Comparison of ENCODE assay signal across 30 mouse cellular contexts in genomic region chr12:59415051-59415450, GRCm38 (mm10).
DNase-seq lines count a peak whose midpoint lies in the region; ATAC-seq and TF ChIP-seq lines count a peak whose summit lies in the region.
"Had no signal": no experiment of that assay in that cellular context is flagged by ENCODE, and none has a peak within 500 bp of the region (broad histone marks: within the 10 kb centered on the region; RNA-seq: fewer than 3 reads in every experiment).

No protein-coding gene starts in this region.

- intact Hi-C loops in left cerebral cortex, postnatal 14 days (cut with DNase I), result no loop called here
- intact Hi-C loops in gastrocnemius, postnatal 14 days (cut with DNase I; ENCODE audit: low total_unique reads), result no loop called here

- no peak overlapping the region for H3K27ac ChIP-seq in stomach, postnatal 0 days (replicated peaks)
- H3K27ac ChIP-seq: embryonic facial prominence, embryonic 13.5 days; forebrain, embryonic 13.5 days; heart, adult 2 months; heart, embryonic 13.5 days; hindbrain, embryonic 12.5 days; kidney, postnatal 0 days; macrophage; midbrain, embryonic 10.5 days; neural tube, embryonic 15.5 days; stomach, embryonic 15.5 days had no signal

- no peaks in the 10 kb centered on the region for H3K36me3 ChIP-seq in stomach, postnatal 0 days (ENCODE audit: control insufficient read depth, insufficient read depth, low read length)
- H3K36me3 ChIP-seq: embryonic facial prominence, embryonic 13.5 days; heart, embryonic 13.5 days; hindbrain, embryonic 12.5 days; midbrain, embryonic 10.5 days; neural tube, embryonic 15.5 days; stomach, embryonic 15.5 days had no signal

- no peak overlapping the region for H3K4me3 ChIP-seq in stomach, postnatal 0 days (ENCODE audit: low read depth, low read length)
- H3K4me3 ChIP-seq: embryonic facial prominence, embryonic 13.5 days; erythroblast, embryonic 14.5 days; forebrain, embryonic 13.5 days; heart, adult 2 months; heart, embryonic 13.5 days; hindbrain, embryonic 12.5 days; midbrain, embryonic 10.5 days; neural tube, embryonic 15.5 days; stomach, embryonic 15.5 days had no signal

- no peak overlapping the region for H3K4me2 ChIP-seq in stomach, postnatal 0 days (replicated peaks; ENCODE audit: low read depth)
- H3K4me2 ChIP-seq: embryonic facial prominence, embryonic 13.5 days; forebrain, embryonic 13.5 days; heart, embryonic 13.5 days; hindbrain, embryonic 12.5 days; liver, embryonic 11.5 days; neural tube, embryonic 15.5 days; stomach, embryonic 15.5 days had no signal

- DNase-seq in right cerebral cortex, adult 2 months (ENCODE audit: low spot score in 2 of 2), result peak; percentile 48 to 52
- no peak for DNase-seq in right cerebral cortex, postnatal 10 days (ENCODE audit: low spot score in 2 of 2)
- peak; percentile 52 to 73 for DNase-seq in frontal cortex, adult 2 months (ENCODE audit: extremely low spot score in 1 of 2, low spot score in 1 of 2)
- DNase-seq in left cerebral cortex, postnatal 14 days (ENCODE audit: low spot score in 2 of 2), result peak; percentile 24 to 63
- no peak for DNase-seq in gastrocnemius, postnatal 14 days
- DNase-seq in cerebellum, postnatal 36 days, result no peak
- no peak for DNase-seq in stomach, postnatal 0 days (ENCODE audit: low spot score)
- DNase-seq: adrenal gland, postnatal 14 days; cerebellum, adult 9-10 months; embryo, embryonic 11 days; gastrocnemius, postnatal 36 days; heart, adult 2 months; heart, postnatal 14 days; kidney, adult 2 months; liver, postnatal 0 days; thymus, adult 2 months; thymus, postnatal 4 days had no signal

- TF ChIP-seq EP300 in stomach, postnatal 0 days (optimal IDR thresholded peaks at IDR 0.05), result no peak

- WGBS in stomach, postnatal 0 days, result 90% methylated on average over 6 of the region's 6 CpGs

- no peak for TF ChIP-seq CTCF in stomach, postnatal 0 days (IDR thresholded peaks at IDR 0.05; ENCODE audit: low read depth)

- no peak for ATAC-seq in stomach, postnatal 0 days (ENCODE audit: low FRiP score, low TSS enrichment)
- ATAC-seq: forebrain, embryonic 13.5 days; inflammation-experienced regulatory T-cells, adult 6 months; liver, postnatal 0 days; lung, postnatal 0 days had no signal

- no peaks in the 10 kb centered on the region for H3K4me1 ChIP-seq in stomach, postnatal 0 days (replicated peaks; ENCODE audit: control insufficient read depth, insufficient read depth)
- H3K4me1 ChIP-seq: embryonic facial prominence, embryonic 13.5 days; forebrain, embryonic 13.5 days; heart, embryonic 13.5 days; hindbrain, embryonic 12.5 days; midbrain, embryonic 10.5 days; neural tube, embryonic 15.5 days; stomach, embryonic 15.5 days had no signal

- no peak overlapping the region for H3K9ac ChIP-seq in stomach, postnatal 0 days (ENCODE audit: low read length)
- H3K9ac ChIP-seq: embryonic facial prominence, embryonic 13.5 days; forebrain, embryonic 13.5 days; heart, embryonic 13.5 days; hindbrain, embryonic 12.5 days; liver, postnatal 0 days; neural tube, embryonic 15.5 days; stomach, embryonic 15.5 days had no signal

- H3K9me3 ChIP-seq in stomach, postnatal 0 days (ENCODE audit: control insufficient read depth, low read length), result no peaks in the 10 kb centered on the region
- H3K9me3 ChIP-seq: embryonic facial prominence, embryonic 13.5 days; forebrain, embryonic 13.5 days; heart, embryonic 13.5 days; hindbrain, embryonic 12.5 days; midbrain, embryonic 10.5 days; neural tube, embryonic 15.5 days; stomach, embryonic 15.5 days had no signal

- H3K27me3 ChIP-seq in stomach, postnatal 0 days (ENCODE audit: control insufficient read depth, insufficient read depth, low read length), result no peaks in the 10 kb centered on the region
- H3K27me3 ChIP-seq: embryonic facial prominence, embryonic 13.5 days; forebrain, embryonic 13.5 days; heart, embryonic 13.5 days; hindbrain, embryonic 12.5 days; neural tube, embryonic 15.5 days; stomach, embryonic 15.5 days had no signal

Comparison
In these comparisons a context has a peak if more than half of its experiments do, and no peak if none do; other contexts are left out.
1. DNase-seq: peak in right cerebral cortex, adult 2 months (2 of 2), frontal cortex, adult 2 months (2 of 2) and left cerebral cortex, postnatal 14 days (2 of 2); none in right cerebral cortex, postnatal 10 days (0 of 2), gastrocnemius, postnatal 14 days (single experiment), cerebellum, postnatal 36 days (0 of 2) and stomach, postnatal 0 days (single experiment).